Mouse (Mus musculus) intestine, embryonic 16.5 days (tissue): ENCODE measurements around the gene Cnnm1. TPM values are rescaled to one million over a fixed set of nuclear protein-coding genes. Genes with fewer than 3 reads are reported as not detected.
A peak's percentile ranks its signal among the peaks of the same experiment; 100 is the strongest.

Experiments
- ATAC-seq: fragments of 200-750 bp; cut with Nextera tagmentation; 2 replicates; pipeline ENCODE4 v1.8.0; 2017; ENCODE audit warnings: moderate TSS enrichment, moderate library complexity
- H3K27ac ChIP-seq: fragments of 300-500 bp; sonication (generic); 2 replicates; pipeline ENCODE4 v1.5.1; 2014; ENCODE audit warnings: mild to moderate bottlenecking, low read length
- H3K27me3 ChIP-seq: fragments of 300-500 bp; sonication (generic); replicated peaks from 2 replicates; pipeline ENCODE4 v1.6.1; 2014; ENCODE audit warnings: low read length, control low read depth, mixed read lengths; ENCODE audit not compliant: control insufficient read depth, insufficient read depth
- H3K36me3 ChIP-seq: fragments of 300-500 bp; sonication (generic); 2 replicates; pipeline ENCODE4 v1.6.1; 2014; ENCODE audit warnings: low read length, control low read depth; ENCODE audit not compliant: control insufficient read depth, insufficient read depth
- H3K4me1 ChIP-seq: fragments of 300-500 bp; sonication (generic); 2 replicates; pipeline ENCODE4 v1.6.1; 2014; ENCODE audit warnings: low read length, control low read depth, mixed read lengths; ENCODE audit not compliant: control insufficient read depth, insufficient read depth
- H3K4me2 ChIP-seq: fragments of 300-500 bp; sonication (generic); 2 replicates; pipeline ENCODE4 v1.6.1; 2014; ENCODE audit warnings: low read depth, low read length, control low read depth
- H3K4me3 ChIP-seq: fragments of 300-500 bp; sonication (generic); 2 replicates; pipeline ENCODE4 v1.5.1; 2014; ENCODE audit warnings: mild to moderate bottlenecking, low read length
- H3K9ac ChIP-seq: fragments of 300-500 bp; sonication (generic); 2 replicates; pipeline ENCODE4 v1.6.1; 2014; ENCODE audit warnings: low read depth, low read length
- H3K9me3 ChIP-seq: fragments of 300-500 bp; sonication (generic); 2 replicates; pipeline ENCODE4 v1.6.1; 2016; ENCODE audit warnings: low read length, control low read depth; ENCODE audit not compliant: control insufficient read depth
- WGBS: fragments of 180-500 bp; shearing (Covaris S2); extraction: QIAGEN DNeasy Blood & Tissue Kit; methylation state at CpG from one replicate; pipeline ENCODE4 v1.1.7; 2014; 5-methylcytosine and 5-hydroxymethylcytosine counted together
- polyA plus RNA-seq: library from polyadenylated mRNA; unstranded; fragments of >200 nt; fragmentation: Nextera tagmentation; extraction: Ambion mirVana; gene quantifications from 2 replicates; pipeline ENCODE4 v1.2.1, GENCODE M21; 2015

Gene Cnnm1
- polyA plus RNA-seq, 1 experiment from 2014 or later = 1.3 TPM

GRCm38 (mm10) chr19:43463546-43464293 lies 23.5 kb downstream of the Cnnm1 start:
- H3K4me3 ChIP-seq = no peak overlapping the region
- ATAC-seq = peak; percentile 99
- H3K4me1 ChIP-seq = no peaks in the 10 kb centered on the region
- H3K4me2 ChIP-seq = no peak overlapping the region
- 78% methylated on average over 7 of the region's 7 CpGs for WGBS
- no peaks in the 10 kb centered on the region for H3K36me3 ChIP-seq
- peak overlapping the region; percentile 65 for H3K27ac ChIP-seq
- no peak overlapping the region for H3K9ac ChIP-seq
- H3K9me3 ChIP-seq = no peaks in the 10 kb centered on the region
- no peaks in the 10 kb centered on the region for H3K27me3 ChIP-seq

GRCm38 (mm10) chr19:43464294-43464687 lies 24.1 kb downstream of the Cnnm1 start:
- Histone ChIP-seq H3K36me3 (no peaks in the 10 kb centered on the region), H3K9ac (no peak overlapping the region), H3K4me2 (no peak overlapping the region), H3K9me3 (no peaks in the 10 kb centered on the region), H3K27ac (peak overlapping the region; percentile 35; the same call in 1 of the 2 replicates), H3K27me3 (no peaks in the 10 kb centered on the region), H3K4me3 (no peak overlapping the region), H3K4me1 (no peaks in the 10 kb centered on the region)
- whole genome bisulfite sequencing = 74% methylated on average over 3 of the region's 3 CpGs
- ATAC-seq = peak; percentile 81

GRCm38 (mm10) chr19:43465076-43465475 lies 24.8 kb downstream of the Cnnm1 start:
- Histone ChIP-seq H3K9me3 (no peaks in the 10 kb centered on the region), H3K4me3 (no peak overlapping the region), H3K27ac (no peak overlapping the region), H3K4me1 (no peaks in the 10 kb centered on the region), H3K27me3 (no peaks in the 10 kb centered on the region), H3K36me3 (no peaks in the 10 kb centered on the region), H3K4me2 (no peak overlapping the region), H3K9ac (no peak overlapping the region)
- WGBS = 93% methylated on average over 11 of the region's 11 CpGs
- ATAC-seq = no peak

- 90% methylated on average over 14 of the region's 14 CpGs for WGBS
Measured at GRCm38 (mm10) chr19:43465601-43466255, 25.5 kb downstream of the Cnnm1 start.

GRCm38 (mm10) chr19:43467927-43468685 lies 27.9 kb downstream of the Cnnm1 start:
- H3K4me1 ChIP-seq = no peaks in the 10 kb centered on the region
- no peaks in the 10 kb centered on the region for H3K27me3 ChIP-seq
- no peak overlapping the region for H3K9ac ChIP-seq
- WGBS = 81% methylated on average over 12 of the region's 12 CpGs
- no peaks in the 10 kb centered on the region for H3K9me3 ChIP-seq
- no peak overlapping the region for H3K27ac ChIP-seq
- ATAC-seq = no peak
- no peaks in the 10 kb centered on the region for H3K36me3 ChIP-seq
- no peak overlapping the region for H3K4me2 ChIP-seq
- H3K4me3 ChIP-seq = no peak overlapping the region

More at GRCm38 (mm10) chr19:43465601-43466255, 25.5 kb downstream of the Cnnm1 start:
- H3K4me1 ChIP-seq = no peaks in the 10 kb centered on the region
- no peaks in the 10 kb centered on the region for H3K27me3 ChIP-seq
- ATAC-seq = no peak
- no peak overlapping the region for H3K9ac ChIP-seq
- no peaks in the 10 kb centered on the region for H3K9me3 ChIP-seq
- no peak overlapping the region for H3K4me3 ChIP-seq
- H3K36me3 ChIP-seq = no peaks in the 10 kb centered on the region
- no peak overlapping the region for H3K27ac ChIP-seq
- H3K4me2 ChIP-seq = no peak overlapping the region

- Histone ChIP-seq H3K27ac (no peak overlapping the region), H3K4me3 (no peak overlapping the region), H3K9me3 (no peaks in the 10 kb centered on the region), H3K4me2 (no peak overlapping the region), H3K4me1 (no peaks in the 10 kb centered on the region), H3K27me3 (no peaks in the 10 kb centered on the region), H3K9ac (no peak overlapping the region), H3K36me3 (no peaks in the 10 kb centered on the region)
- ATAC-seq = no peak
- 62% methylated on average over 7 of the region's 7 CpGs for WGBS
Measured at GRCm38 (mm10) chr19:43469333-43469732, 29.1 kb downstream of the Cnnm1 start.

- Histone ChIP-seq H3K9ac (no peak overlapping the region), H3K27me3 (no peaks in the 10 kb centered on the region), H3K27ac (no peak overlapping the region), H3K4me1 (no peaks in the 10 kb centered on the region), H3K36me3 (no peaks in the 10 kb centered on the region), H3K4me2 (no peak overlapping the region), H3K4me3 (no peak overlapping the region), H3K9me3 (no peaks in the 10 kb centered on the region)
- 80% methylated on average over 8 of the region's 8 CpGs for WGBS
- ATAC-seq = no peak
Measured at GRCm38 (mm10) chr19:43472331-43472730, 32.1 kb downstream of the Cnnm1 start.

- no peaks in the 10 kb centered on the region for H3K9me3 ChIP-seq
- H3K9ac ChIP-seq = no peak overlapping the region
- 84% methylated on average over 7 of the region's 7 CpGs for WGBS
- H3K27me3 ChIP-seq = no peaks in the 10 kb centered on the region
- no peaks in the 10 kb centered on the region for H3K36me3 ChIP-seq
- no peak overlapping the region for H3K4me3 ChIP-seq
- ATAC-seq = no peak
- H3K4me1 ChIP-seq = no peaks in the 10 kb centered on the region
- no peak overlapping the region for H3K27ac ChIP-seq
- H3K4me2 ChIP-seq = no peak overlapping the region
Measured at GRCm38 (mm10) chr19:43472781-43473180, 32.5 kb downstream of the Cnnm1 start.

- Histone ChIP-seq H3K27ac (no peak overlapping the region), H3K4me2 (no peak overlapping the region), H3K4me3 (no peak overlapping the region), H3K9ac (no peak overlapping the region), H3K27me3 (no peaks in the 10 kb centered on the region), H3K36me3 (no peaks in the 10 kb centered on the region), H3K9me3 (no peaks in the 10 kb centered on the region), H3K4me1 (no peaks in the 10 kb centered on the region; the same call in 1 of the 2 replicates)
- no peak for ATAC-seq
- WGBS = 32% methylated on average over 2 of the region's 2 CpGs
Measured at GRCm38 (mm10) chr19:43475642-43476041, 35.4 kb downstream of the Cnnm1 start.
